Mouse (Mus musculus): ENCODE measurements at regions not wholly inside any gene's neighbourhood (a gene's known extent, or its start where the extent isn't known, plus 50 kb on each side); places are given as distances from the start of the nearest gene placed in this dataset.

DNA sequence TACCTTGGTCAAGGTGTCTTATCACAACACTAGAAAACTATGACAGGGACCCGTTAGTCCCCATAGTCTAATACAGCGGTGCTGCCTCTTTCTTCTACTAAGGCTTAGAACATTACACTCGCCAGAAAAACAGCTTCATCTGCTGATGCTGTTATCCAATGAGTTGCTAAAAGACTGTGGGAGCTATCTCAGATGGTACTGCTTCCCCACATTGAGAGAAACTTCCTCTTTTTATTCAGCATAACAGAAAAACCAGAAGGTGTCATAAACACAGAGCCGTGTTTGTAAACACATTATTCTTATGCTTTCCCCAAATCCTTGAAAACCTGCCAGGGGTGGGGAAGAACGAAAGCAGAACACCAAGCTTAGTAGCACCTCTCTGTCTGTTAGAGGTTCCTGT, 49.9 kb upstream of the Arhgap5 start:
- no peak for DNase-seq (ENCODE audit: low spot score in 2 of 2)
